Mouse (Mus musculus) liver, embryonic 12.5 days (tissue): Measurements from ENCODE around the gene Rnf13. TPM values are rescaled to one million over a fixed set of nuclear protein-coding genes. Genes with fewer than 3 reads are reported as not detected.

Experiments used
- ATAC-seq: fragments of 200-750 bp; cut with Nextera tagmentation; 2 replicates; pipeline ENCODE4 v1.8.0; 2017; ENCODE audit warnings: moderate number of reproducible peaks, mild to moderate bottlenecking, moderate library complexity
- H3K27ac ChIP-seq: fragments of 300-500 bp; sonication (generic); 2 replicates; pipeline ENCODE4 v1.5.1; 2016; ENCODE audit warnings: mild to moderate bottlenecking
- H3K27me3 ChIP-seq: fragments of 300-500 bp; sonication (generic); replicated peaks from 2 replicates; pipeline ENCODE4 v1.6.1; 2016; ENCODE audit warnings: mild to moderate bottlenecking, moderate library complexity
- H3K36me3 ChIP-seq: fragments of 300-500 bp; sonication (generic); 2 replicates; pipeline ENCODE4 v1.6.1; 2016; ENCODE audit warnings: mild to moderate bottlenecking, moderate library complexity
- H3K4me1 ChIP-seq: fragments of 300-500 bp; sonication (generic); 2 replicates; pipeline ENCODE4 v1.6.1; 2016
- H3K4me2 ChIP-seq: fragments of 300-500 bp; sonication (generic); 2 replicates; pipeline ENCODE4 v1.6.1; 2016; ENCODE audit warnings: mild to moderate bottlenecking, moderate library complexity
- H3K4me3 ChIP-seq: fragments of 300-500 bp; sonication (generic); 2 replicates; pipeline ENCODE4 v1.5.1; 2016; ENCODE audit warnings: mild to moderate bottlenecking, moderate library complexity
- H3K9ac ChIP-seq: fragments of 300-500 bp; sonication (generic); 2 replicates; pipeline ENCODE4 v1.6.1; 2016; ENCODE audit warnings: mild to moderate bottlenecking, moderate library complexity
- H3K9me3 ChIP-seq: fragments of 300-500 bp; sonication (generic); replicated peaks from 2 replicates; pipeline ENCODE4 v1.6.1; 2016; ENCODE audit warnings: mild to moderate bottlenecking, moderate library complexity
- WGBS: fragments of 180-500 bp; shearing (Covaris S2); methylation state at CpG from one replicate; pipeline ENCODE4 v1.1.7; 2016; ENCODE audit not compliant: insufficient replicate concordance; 5-methylcytosine and 5-hydroxymethylcytosine counted together
- polyA plus RNA-seq: library from polyadenylated mRNA; unstranded; fragments of >200 nt; fragmentation: Nextera tagmentation; extraction: Ambion mirVana; gene quantifications from 2 replicates; pipeline ENCODE4 v1.2.1, GENCODE M21; 2016

Gene Rnf13
- polyA plus RNA-seq, 1 experiment from 2014 or later = 24.0 TPM

- H3K9me3 ChIP-seq = no peaks in the 10 kb centered on the region
- H3K27me3 ChIP-seq = peaks cover 33% of the 10 kb centered on the region
- WGBS = under 1% methylated on average over 85 of the region's 104 CpGs
- H3K27ac ChIP-seq = peak overlapping the region; percentile 69; the same call in 1 of the 2 replicates
- peak overlapping the region; percentile 70 for H3K9ac ChIP-seq
- peaks cover 23% of the 10 kb centered on the region for H3K4me1 ChIP-seq
- peak overlapping the region; percentile 93 for H3K4me2 ChIP-seq
- ATAC-seq = peak; percentile 76
- peak overlapping the region; percentile 66 for H3K4me3 ChIP-seq
- H3K36me3 ChIP-seq = 0 out of 2 replicates have a peak, but pooled peaks cover 3% of the 10 kb centered on the region
Measured at GRCm38 (mm10) chr3:57846912-57847759, 111.3 kb downstream of the Rnf13 start.

GRCm38 (mm10) chr3:57847760-57848185 lies 111.9 kb downstream of the Rnf13 start, which contains the start of gene Pfn2:
TSS of gene Pfn2 (minus strand) at chr3:57848079.
- Histone ChIP-seq H3K4me2 (peak within 1 kb of the TSS; percentile 93), H3K4me1 (peaks cover 23% of the 10 kb centered on the region), H3K9me3 (no peaks in the 10 kb centered on the region), H3K27me3 (peaks cover 33% of the 10 kb centered on the region), H3K36me3 (no peaks in the 10 kb centered on the region), H3K4me3 (peak within 1 kb of the TSS; percentile 66), H3K9ac (peak within 1 kb of the TSS; percentile 70), H3K27ac (peak within 1 kb of the TSS; percentile 69; the same call in 1 of the 2 replicates)
- peak; percentile 60 for ATAC-seq
- WGBS = under 1% methylated on average over 40 of the region's 52 CpGs

GRCm38 (mm10) chr3:57882945-57883344 lies 147.1 kb downstream of the Rnf13 start:
- 52% methylated on average over 3 of the region's 3 CpGs for WGBS
- ATAC-seq = no peak
- H3K27me3 ChIP-seq = no peaks in the 10 kb centered on the region
- H3K36me3 ChIP-seq = no peaks in the 10 kb centered on the region
- no peak overlapping the region for H3K9ac ChIP-seq
- H3K9me3 ChIP-seq = no peaks in the 10 kb centered on the region
- no peak overlapping the region for H3K27ac ChIP-seq
- no peak overlapping the region for H3K4me3 ChIP-seq
- H3K4me2 ChIP-seq = no peak overlapping the region
- H3K4me1 ChIP-seq = no peaks in the 10 kb centered on the region

Other genes starting within 250 kb of the Rnf13 start
- 2.0 TPM in 2 replicates for gene Wwtr1, start 160.2 kb upstream of the Rnf13 start, polyA plus RNA-seq
- 50.5 and 53.5 TPM in 2 replicates for gene Commd2, start 84.3 kb upstream of the Rnf13 start, polyA plus RNA-seq
- not detected in 2 replicates for gene Ankub1, start 43.3 kb upstream of the Rnf13 start, polyA plus RNA-seq
- gene Pfn2, start 112.0 kb downstream of the Rnf13 start, polyA plus RNA-seq = 13.9 and 14.7 TPM in 2 replicates